Comparison of ENCODE assay signal across 16 mouse cellular contexts in genomic region chr1:92317131-92317530, GRCm38 (mm10).
"Had no signal": no experiment of that assay in that cellular context is flagged by ENCODE, and none has a peak within 500 bp of the region (broad histone marks: within the 10 kb centered on the region; RNA-seq: fewer than 3 reads in every experiment).

No protein-coding gene starts in this region.

- H3K9ac ChIP-seq: liver, embryonic 14.5 days; liver, postnatal 0 days; lung, embryonic 14.5 days; midbrain, embryonic 13.5 days; neural tube, embryonic 13.5 days had no signal

- ATAC-seq: liver, postnatal 0 days had no signal

- H3K27me3 ChIP-seq: midbrain, embryonic 13.5 days had no signal

- H3K4me3 ChIP-seq: left cerebral cortex, adult 2 months; megakaryocyte, embryonic 14.5 days; midbrain, embryonic 10.5 days; midbrain, embryonic 13.5 days; myocyte; neural tube, embryonic 13.5 days had no signal

- H3K36me3 ChIP-seq: midbrain, embryonic 10.5 days; midbrain, embryonic 13.5 days; neural tube, embryonic 13.5 days had no signal

- DNase-seq: kidney, adult 9 months; kidney, postnatal 14 days; layer of hippocampus, postnatal 36 days; liver, postnatal 0 days; thymus, adult 2 months; thymus, postnatal 14 days; thymus, postnatal 4 days had no signal

- H3K27ac ChIP-seq: left cerebral cortex, adult 2 months; liver, embryonic 14.5 days; midbrain, embryonic 13.5 days; neural tube, embryonic 13.5 days had no signal

- H3K9me3 ChIP-seq: megakaryocyte, embryonic 14.5 days; midbrain, embryonic 10.5 days; midbrain, embryonic 13.5 days; neural tube, embryonic 13.5 days had no signal

- H3K4me1 ChIP-seq: megakaryocyte, embryonic 14.5 days; midbrain, embryonic 13.5 days had no signal

- H3K4me2 ChIP-seq: liver, embryonic 11.5 days; lung, embryonic 14.5 days; midbrain, embryonic 13.5 days had no signal
